Mouse (Mus musculus) mouse trophoblast stem cell (cell line): ENCODE results near the gene Cd300e.

Experiments
- in situ Hi-C, 2 experiments: fragments of 300-500 bp; cut with MseI, MboI; formaldehyde crosslinking; loops; 2 replicates in 1 of 2; 3 replicates in 1 of 2; pipeline ENCODE4 v1.15.1; 2025

Cd300e gene

GRCm38 (mm10) chr11:115062077-115062476, at the start of gene Cd300e:
TSS of gene Cd300e (minus strand) at chr11:115062177.
- in situ Hi-C loops = no loop called here

GRCm38 (mm10) chr11:115110271-115110670, 48.3 kb upstream of the Cd300e start:
- in situ Hi-C loops = no loop called here

DNA sequence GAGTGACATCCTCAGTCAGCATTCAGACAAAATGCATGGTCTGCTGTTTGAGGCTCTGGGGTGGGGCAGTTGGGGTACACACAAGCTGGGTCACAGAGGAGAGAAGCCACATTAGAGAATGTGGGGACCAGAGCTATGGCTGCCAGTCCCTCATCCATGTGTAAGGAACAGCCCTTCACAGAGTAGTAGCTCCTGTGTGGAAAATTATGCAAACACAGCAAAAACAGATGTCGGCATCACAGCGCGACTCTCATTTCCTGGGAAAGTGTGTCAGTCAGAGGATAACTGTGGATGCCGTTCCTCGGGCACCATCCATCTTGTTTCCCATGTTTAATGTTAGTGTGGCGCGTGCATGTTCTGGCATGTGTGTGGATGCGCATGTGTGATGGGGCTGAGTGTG, 46.2 kb upstream of the Cd300e start:
- in situ Hi-C loops = no loop called here

DNA sequence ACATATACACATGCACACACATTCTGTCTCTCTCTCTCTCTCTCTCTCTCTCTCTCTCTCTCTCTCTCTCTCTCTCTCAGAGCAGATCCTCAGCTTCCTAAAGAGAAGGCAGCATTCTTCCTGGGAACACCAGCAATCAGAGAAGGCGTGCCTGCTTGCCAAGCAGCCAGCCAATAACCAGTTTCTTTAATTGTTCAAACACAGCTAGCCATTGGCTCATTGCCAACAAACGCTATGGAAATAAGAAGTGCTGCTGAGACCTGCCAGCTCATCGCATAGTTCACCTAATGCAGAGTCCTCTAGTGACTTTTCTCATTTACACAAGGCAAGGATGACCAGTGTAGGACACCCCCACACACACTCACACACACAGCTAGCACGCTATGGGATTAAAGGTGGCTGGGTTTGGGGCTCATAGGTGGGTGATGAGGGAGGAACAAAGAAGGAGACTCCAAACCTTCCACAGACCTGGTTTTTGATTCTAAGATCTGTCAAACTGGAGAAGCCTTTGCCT, 45.5 kb upstream of the Cd300e start:
- in situ Hi-C loops = no loop called here

DNA sequence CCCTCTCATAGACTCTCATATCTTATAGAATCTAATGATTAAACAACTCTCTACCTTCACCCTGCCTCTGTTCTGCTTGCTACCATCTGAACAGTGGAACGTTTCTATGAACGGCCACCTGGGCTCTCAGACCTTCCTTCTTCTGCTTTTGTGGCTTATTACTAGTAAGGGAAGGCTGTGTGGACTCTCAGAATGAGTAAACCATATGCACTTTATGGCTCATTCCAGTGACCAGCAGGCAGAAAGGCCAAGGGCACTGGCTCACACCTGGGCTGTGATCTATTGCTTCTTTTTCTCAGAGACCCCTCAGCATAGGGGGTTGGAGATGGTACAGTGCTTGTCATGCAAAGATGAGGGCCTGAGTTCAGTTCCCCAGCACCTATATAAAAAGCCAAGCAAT, 44.7 kb upstream of the Cd300e start:
- in situ Hi-C loops = no loop called here

DNA sequence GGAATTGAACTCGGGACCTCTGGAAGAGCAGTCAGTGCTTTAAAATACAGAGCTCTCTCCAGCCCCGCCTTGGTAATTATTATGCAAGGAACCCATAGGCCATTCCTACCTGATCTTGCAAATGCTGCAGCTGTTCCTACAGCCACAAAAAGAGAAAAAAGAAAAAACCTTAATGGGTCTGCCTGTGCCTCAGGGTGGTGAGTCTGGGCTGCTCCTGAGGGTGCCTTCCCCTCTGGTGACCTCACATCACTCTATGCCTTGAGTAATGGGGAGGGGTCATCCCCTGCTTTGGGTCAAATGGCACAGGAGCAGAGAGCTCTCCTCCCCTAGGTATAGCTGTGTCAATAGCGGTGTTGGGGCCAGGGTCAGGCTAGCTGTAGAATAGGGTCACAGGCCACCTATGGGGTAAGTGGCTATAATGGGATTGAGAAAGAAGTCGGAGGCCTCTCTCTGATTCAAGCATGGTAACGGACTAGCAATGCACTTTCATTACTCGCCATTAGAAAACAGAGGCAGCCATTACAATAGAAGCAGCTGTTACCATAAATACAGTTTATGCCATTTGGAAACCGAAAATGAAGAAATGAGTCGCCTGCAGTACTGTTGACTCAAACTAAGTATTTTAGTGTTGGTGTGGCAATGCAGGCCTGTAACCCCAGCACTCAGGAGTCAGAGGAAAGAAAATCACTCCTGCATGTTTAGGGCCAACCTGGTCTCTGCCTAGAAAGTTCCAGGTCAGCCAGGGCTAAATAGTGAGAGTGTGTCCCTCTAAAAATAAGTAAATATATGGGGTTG, 43.0 kb upstream of the Cd300e start:
- in situ Hi-C loops = no loop called here

DNA sequence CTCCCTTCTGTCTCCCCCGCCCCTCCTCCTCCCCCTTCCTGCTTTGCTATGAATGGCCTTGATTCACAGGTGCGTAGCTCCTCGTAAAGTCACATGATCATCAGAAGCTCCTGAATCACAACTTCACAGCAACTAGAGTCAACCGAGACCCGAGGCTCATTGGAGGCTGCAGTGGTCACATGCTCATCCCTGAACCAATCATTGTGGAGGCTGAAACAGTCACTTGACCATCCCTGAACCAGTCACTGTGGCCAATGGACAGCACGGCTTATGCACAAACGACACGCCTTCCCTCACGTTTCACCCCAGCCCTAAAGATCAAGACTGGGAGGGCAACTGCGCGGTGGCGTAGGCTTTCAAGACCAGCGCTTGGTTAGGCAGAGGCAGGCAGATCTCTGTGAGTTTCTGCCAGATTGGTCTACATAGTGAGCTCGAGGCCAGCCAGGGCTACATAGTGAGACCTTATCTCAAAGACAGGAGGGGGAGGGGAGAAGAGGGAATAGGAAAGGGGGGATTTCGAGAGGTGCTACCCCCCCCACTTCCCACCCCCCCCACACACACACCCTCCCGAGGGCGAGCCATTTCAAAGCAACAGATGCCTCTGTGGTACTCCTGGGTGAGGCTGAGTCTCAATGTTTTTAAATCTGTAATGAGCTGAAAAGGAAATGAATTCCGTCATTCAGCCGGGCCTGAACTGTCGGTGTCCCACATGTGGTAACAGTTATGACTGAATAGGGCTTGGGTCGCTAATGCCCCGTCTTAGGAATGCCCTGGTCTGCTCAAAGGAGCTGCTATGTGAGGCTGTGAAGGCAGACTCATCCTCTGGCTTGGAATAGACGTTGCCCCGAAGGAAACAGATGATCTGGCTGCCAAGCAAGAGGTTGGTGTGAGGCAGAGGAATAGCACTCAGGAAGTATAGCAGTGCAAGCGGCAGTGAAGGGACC, 41.8 kb upstream of the Cd300e start:
- in situ Hi-C loops = no loop called here

- in situ Hi-C loops = no loop called here
These were observed 40.1 kb upstream of the Cd300e start for GRCm38 (mm10) chr11:115102116-115102515.

GRCm38 (mm10) chr11:115101615-115102051, 39.7 kb upstream of the Cd300e start:
- in situ Hi-C loops = no loop called here

DNA sequence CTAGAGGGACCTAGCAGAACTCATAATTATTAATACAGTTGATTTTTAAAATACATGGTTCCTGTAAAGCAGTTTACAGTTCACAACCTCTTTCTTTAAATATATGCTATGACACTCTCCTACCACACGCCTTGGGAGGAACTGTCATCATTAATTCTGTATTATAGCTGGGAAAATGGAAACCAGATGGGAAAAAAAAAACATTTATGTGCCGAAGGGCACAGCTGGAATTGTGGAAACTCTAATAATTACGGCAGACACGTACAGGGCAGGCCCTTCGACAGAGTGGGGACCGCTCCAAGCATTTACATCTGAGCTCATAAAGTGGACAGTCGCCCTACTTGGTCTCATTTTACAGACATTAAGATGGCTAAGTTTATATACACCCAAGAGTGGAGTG, 38.8 kb upstream of the Cd300e start:
- in situ Hi-C loops = no loop called here

DNA sequence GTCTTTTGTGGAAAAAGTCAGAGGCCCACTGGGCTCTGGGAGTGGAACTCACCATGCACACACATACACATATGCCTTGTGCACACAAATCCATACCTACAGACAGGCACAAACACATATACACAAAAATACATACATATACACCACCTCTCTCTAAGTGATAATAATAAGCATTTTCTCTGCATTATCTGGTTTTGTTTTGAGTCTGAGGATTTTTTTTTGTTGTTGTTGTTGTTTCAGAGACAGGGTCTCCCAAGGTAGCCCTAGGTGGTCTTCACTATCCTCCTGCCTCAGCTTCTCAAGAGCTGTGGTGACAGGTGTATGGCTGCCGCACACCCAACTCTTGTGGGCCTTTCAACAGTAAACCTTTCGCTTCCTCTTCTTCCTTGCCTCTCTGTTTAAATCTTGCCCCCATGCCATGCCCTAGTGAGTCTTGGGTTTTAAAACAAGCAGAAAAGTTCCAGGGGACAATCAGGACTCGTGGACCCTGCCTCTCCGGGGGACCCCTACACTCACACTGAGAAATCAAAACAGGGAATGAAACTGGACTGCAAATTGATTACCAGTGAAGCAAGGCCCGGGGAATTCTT, 38.1 kb upstream of the Cd300e start:
- in situ Hi-C loops = no loop called here

DNA sequence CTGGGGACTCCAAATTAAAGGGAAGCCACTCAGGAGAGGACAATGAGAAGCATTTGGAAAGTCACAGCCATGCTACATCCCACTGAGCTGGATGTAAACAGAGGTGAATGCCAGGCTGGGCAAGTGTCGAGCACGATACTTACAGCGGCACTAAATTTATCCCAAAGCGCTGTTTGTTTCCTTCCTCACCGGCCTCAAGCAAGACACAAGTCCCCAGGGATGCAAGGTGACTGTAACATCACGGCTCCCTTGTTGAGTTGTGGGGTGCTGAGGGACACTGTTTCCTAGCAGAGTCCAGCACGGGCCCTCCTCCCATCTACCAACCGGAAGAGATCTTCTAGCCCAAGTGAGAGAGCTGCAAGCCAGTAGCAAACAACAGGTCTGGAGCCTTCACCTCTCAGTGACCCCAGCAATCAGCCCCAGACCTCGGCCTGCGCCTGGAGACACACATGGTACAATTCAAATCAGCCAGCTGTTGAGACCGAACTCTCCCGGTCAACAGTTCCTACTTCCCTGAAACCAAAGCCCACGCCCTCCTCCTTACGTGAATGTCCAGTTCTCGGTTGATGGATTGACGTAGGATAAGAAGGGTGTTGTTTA, 37.4 kb upstream of the Cd300e start:
- in situ Hi-C loops = no loop called here

DNA sequence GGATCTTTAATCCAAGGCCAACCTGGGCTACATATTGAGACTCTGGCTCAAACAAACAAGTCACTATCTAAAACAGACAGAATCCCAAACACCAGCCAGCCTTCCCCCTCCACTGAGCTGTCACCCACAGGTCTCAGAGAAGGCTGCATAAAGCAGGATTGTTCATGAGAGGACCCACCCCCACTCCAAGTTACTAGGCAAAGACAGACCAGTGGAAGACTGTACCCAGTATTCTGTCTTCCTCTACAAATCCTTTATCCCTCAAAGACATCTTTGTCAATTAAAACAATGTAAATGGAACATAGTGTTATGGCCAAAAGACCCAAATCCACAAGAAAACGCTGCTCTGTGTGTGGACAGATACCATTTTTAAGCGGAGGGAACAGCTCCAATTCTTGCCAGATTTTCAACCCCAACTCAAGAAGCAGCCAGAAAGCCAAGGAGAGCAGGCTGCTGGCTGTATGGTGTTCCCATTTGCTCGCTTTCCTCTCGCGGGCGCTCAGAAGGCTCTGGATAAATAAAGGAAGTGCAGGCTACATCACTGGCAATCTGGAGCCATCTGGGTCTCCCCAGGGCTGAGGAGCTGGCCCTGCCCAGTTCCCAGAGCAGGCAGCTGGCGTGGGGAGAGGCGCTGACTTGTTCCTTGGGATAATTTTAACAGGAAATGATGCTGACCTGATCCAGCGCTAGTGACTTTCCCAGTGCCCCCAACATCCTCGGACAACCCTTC, 36.4 kb upstream of the Cd300e start:
- in situ Hi-C loops = no loop called here

GRCm38 (mm10) chr11:115092140-115092539, 30.2 kb upstream of the Cd300e start:
- in situ Hi-C loops = loop anchor here in 1 of 2 experiments (5.0 kb wide), 1 partner anchor 60 kb away; no protein-coding TSS in a partner anchor

DNA sequence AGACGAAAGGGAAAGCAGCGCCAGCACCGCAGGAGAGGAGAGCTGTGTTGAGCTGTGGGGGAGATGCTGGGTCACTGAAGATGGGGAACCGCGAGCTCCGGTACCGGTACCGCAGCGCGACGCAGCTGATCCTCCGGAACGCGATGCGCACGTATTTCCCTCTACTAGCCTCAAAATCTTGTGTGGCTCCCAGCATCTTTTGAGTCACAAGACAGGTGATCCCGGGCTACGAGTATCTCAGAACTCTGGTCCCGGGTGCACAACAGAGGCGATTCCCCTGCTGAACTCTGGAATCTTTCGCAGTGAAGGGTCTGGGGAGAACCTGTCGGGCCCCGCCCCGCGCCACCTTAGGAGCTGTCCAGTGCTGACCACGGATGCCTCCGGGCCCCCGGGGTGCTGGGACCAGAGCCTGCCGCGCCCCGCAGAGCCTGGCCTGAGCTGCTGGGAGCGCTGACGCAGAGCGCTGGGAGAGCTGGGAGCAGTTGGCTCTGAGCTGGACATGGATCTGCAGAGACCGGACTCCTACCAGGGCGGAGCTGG, 29.5 kb upstream of the Cd300e start, which contains the start of gene Rab37:
Rab37 (plus strand) TSS at position 70 of the 540 bp plus-strand sequence.
- in situ Hi-C loops = loop anchor here in 1 of 2 experiments (5.0 kb wide), 1 partner anchor 61 kb away; no protein-coding TSS in a partner anchor

- in situ Hi-C loops = loop anchor here in 1 of 2 experiments (5.0 kb wide), 1 partner anchor 62 kb away; no protein-coding TSS in a partner anchor
These were observed 27.9 kb upstream of the Cd300e start for GRCm38 (mm10) chr11:115089853-115090252.

- in situ Hi-C loops = no loop called here
These were observed 24.2 kb upstream of the Cd300e start for GRCm38 (mm10) chr11:115086213-115086612.

DNA sequence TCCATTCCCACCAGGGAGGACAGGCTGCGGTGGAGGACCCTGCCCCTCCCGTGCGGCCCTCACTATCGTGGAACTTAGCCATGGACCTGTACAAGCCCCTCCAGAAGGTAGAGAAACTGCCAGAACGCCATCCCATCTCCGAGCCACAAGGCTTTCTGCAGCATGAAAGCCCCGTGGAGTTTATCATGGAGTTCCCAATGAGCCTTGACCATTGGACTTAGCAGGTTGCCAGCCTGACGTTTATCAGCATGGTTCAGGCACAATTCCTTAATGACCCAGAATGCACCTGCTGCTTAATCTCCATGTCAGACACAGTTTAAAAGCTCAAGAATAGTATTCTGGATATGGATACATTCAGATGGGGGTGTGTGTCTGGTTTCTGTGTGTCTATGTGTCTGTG, 23.1 kb upstream of the Cd300e start:
- in situ Hi-C loops = no loop called here

GRCm38 (mm10) chr11:115084595-115084994, 22.6 kb upstream of the Cd300e start:
- in situ Hi-C loops = loop anchor here in 1 of 2 experiments (5.0 kb wide), 1 partner anchor 68 kb away; no protein-coding TSS in a partner anchor
